Mouse (Mus musculus): ENCODE data around the gene Fam131c. TPM values are rescaled to one million over a fixed set of nuclear protein-coding genes. Genes with fewer than 3 reads are reported as not detected.

Gene Fam131c
- polyA plus RNA-seq, 1 experiment, result 0.56 TPM

DNA sequence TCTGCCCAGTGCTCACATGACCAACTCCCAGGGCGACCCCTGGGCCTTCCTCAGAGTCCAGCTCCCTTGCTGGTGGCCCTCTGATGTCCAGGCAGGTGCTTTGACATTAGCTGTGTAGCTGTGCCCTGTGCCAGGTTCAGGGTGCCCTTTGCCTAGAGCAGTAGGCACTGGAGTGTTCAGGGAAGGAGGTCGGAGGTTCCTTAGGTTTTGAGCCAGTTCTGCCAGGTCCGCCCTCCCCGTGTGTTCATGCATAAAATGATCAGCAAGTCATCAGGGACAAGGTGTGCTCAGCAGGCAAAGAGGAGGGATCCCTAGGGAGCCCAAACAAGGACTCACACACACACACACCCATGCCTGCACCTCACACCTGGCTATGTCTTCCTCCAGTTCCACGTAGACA lies 15.0 kb upstream of the Fam131c start:
- no peak for DNase-seq (ENCODE audit: low read depth, low spot score)
- WGBS, result 72% methylated on average over 5 of the region's 5 CpGs

DNA sequence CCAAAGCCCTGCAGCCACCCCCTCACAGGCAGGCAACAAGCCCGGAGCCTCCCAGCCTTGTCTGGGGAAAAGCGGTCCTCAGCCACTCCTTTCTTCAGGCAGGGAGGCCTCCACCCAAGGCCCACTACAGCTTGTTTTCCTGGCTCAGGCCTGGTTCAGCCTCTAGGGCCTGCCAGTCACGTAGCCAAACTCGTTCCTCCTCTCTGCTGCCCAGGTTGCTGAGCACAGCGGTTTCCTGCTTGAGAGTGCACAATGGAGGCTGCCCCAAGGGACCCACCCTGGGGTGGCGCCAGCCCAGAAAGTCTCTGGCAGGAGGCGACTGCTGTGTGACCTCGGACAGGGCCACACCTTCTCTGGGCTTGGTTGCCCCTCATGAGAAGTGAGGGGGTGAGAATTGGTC lies 14.2 kb upstream of the Fam131c start:
- no peak for DNase-seq (ENCODE audit: low read depth, low spot score)
- WGBS, result 25% methylated on average over 8 of the region's 8 CpGs

DNA sequence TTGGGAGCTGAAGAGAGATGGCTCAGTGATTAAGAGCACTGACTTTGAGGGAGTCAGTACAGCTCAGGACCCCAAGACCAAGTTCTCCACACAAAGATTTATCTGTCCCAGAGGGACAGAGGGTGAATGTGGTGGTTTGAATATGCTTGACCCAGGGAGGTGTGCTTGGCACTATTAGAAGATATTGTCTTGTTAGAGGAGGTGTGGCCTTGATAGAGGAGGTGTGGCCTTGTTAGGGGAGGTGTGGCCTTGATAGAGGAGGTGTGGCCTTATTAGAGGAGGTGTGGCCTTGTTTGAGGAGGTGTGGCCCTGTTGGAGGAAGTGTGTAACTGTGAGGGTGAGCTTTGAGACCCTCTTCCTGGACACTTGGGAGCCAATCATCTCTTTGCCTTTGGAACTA lies 10.2 kb upstream of the Fam131c start:
- no peak for DNase-seq (ENCODE audit: low read depth, low spot score)

DNA sequence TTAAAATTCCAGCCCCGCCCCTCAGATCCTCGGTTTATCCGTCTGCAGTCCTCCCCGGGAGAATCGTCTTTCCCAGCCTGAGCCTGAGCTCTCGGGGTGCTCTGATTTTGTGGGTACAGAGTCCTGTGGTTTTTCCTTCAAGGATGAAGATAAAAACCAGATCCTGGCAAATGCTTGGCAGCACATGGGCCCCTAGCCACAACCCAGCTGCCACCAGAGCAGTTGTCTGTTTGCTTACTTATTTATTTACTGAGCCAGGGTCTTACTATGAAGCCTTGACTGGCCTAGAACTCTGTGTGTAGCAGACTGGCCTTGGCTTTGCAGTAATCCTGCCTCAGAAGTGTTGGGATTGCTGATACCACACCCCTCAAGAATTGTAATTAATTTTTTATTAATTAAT lies 8.8 kb upstream of the Fam131c start:
- WGBS, result 86% methylated on average over 6 of the region's 6 CpGs
- no peak for DNase-seq (ENCODE audit: low read depth, low spot score)

DNA sequence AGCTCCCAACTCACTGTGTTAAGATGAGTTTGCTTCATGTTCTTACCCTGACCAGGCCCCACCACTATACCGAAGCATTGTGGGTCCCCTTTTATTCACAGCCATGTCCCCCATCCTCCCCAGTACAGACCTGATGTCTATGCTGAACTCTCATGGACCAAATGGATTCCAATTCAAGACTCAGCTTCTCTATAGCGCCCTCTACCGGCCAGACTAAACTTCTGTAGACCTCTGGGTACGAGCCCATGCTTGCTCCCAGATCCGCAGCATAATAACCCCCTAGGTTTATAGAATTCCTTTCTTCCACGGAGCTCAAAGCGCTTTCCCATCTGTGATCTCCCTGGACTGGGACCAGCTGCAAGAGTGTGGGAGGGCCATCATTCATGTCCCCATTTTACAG lies 7.2 kb upstream of the Fam131c start:
- no peak for DNase-seq (ENCODE audit: low read depth, low spot score)
- WGBS, result 46% methylated on average over 7 of the region's 7 CpGs

DNA sequence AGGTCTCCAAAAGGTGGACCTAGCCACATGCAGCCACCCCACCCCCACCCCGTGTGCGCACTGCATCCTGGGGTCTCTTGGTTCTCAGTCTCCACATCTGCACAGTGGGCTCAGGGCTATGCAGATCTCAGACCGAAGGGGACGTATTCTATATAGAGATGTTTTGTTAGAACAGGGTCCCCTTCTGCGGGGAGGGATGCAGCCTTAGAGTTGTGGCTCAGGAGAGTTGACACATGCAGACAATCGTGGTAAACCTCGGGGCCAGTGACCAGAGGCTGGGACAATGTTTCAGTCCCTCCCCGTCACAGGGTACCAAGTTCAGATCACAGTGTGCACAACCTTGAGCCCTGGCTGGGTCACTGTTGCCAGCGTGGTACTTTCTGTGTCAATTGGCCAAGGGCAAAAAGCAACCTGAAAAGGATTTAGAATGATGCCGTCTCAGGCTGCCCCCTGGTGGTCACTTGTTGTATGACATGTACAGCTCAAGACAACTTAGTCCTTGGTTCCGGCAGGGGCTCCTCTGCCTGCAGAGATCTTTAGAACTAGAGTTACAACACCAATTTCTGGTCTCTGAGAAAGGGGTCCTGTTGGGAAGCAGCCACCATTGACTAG lies 5.0 kb upstream of the Fam131c start:
- peak; percentile 60 for DNase-seq (ENCODE audit: low read depth, low spot score)
- 27% methylated on average over 11 of the region's 11 CpGs for WGBS

DNA sequence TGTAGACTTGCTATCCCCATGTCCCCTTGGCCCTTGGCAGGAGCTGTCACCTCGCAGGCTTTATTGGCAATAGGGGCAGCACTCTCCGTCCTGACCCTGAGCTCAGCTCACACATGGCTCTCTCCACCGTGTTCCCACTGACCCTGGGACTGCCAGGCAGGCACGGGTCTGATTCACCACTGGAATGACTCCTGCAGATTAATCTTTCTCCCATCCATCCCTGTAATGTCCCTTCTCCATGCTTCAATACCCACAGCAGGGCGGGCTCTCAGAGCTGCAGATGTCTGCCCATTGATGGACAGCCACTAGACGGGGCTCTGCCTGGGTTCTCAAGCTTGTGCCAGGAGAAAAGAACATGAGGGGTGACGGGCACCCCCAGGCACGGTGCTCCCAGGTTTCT lies 2.9 kb upstream of the Fam131c start:
- no peak for DNase-seq (ENCODE audit: low read depth, low spot score)
- 68% methylated on average over 8 of the region's 8 CpGs for WGBS

DNA sequence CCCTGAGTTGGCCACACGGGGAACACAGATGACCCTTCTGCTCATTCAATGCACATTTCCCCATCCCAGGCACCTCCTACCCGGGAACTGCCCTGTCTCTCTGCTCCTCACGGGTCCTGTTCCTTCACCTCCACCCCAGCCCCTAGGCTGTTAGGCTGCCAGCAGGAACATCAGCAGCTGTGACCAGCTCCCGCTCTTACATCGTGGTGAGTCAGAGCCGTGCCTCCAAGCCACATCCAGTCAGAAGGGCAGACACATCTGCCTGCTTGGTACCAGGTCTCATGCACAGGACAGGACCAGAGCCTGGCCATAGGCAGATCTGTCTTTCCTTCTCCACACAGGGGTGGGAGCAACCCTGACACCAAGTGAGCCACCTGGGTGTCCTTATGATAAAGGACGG lies 2.1 kb upstream of the Fam131c start:
- no peak for DNase-seq (ENCODE audit: low read depth, low spot score)
- WGBS, result 73% methylated on average over 7 of the region's 7 CpGs

DNA sequence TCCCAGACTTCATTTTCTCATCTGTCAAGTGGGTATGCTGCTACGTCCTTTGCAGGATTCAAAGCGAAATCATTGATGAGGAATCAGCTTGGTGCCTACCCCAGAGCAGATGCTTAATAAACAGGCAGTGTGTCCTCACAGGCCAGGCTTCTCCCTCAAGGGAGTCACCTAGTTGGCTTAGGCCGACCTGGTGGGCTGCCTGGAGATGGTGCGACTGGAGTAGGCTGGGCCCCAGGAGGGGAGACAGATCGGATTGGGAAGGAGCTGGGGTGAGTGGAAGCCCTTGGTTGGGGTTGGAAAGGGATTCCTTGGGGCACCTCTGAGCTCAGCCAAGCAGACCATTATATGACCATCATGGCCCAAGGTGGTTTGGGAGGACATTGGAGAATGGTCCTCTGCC lies 4.4 kb downstream of the Fam131c start:
- DNase-seq (ENCODE audit: low read depth, low spot score), result no peak
- 96% methylated on average over 5 of the region's 5 CpGs for WGBS

DNA sequence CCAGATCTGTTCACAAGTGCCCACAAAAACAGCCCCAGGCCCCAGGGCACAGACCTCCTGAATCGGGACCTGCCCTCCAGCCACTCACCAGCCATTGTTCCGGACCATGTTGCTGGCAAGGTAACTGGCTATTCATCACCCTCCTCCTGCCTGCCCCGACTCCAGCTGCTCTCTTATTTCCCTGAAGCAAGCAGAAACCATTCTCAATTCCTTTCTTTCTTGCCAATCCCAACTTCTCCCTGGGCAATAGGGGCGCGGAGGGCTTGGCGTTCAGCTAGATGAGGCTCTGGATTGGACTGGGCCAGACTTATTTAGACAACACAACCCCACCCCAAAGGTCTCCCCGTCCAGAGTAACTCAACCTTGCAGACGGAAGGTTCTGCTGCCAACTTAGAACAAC lies 11.7 kb downstream of the Fam131c start:
- DNase-seq (ENCODE audit: low read depth, low spot score), result no peak

DNA sequence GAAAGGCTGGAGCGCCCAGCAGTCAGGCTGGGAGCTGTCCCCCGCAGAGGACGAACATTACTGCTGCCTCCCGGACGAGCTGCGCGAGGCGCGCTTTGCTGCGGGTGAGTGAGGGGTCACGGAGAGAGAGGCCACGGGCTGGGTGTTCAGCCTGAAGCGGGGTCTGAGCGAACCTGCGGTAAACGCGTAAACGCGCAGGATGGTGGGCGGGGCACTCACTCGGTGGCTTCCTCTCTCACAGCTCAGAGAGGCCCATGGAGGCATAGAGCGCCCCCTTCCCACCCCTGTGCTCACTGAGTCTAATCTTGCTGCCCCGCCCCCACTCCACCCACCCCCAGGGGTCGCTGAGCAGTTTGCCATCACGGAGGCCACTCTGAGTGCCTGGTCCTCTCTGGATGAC lies 14.4 kb downstream of the Fam131c start:
- WGBS, result 7% methylated on average over 25 of the region's 25 CpGs

More for the DNA sequence above, 11.7 kb downstream of the Fam131c start:
- 40% methylated on average over 8 of the region's 8 CpGs for WGBS

DNA sequence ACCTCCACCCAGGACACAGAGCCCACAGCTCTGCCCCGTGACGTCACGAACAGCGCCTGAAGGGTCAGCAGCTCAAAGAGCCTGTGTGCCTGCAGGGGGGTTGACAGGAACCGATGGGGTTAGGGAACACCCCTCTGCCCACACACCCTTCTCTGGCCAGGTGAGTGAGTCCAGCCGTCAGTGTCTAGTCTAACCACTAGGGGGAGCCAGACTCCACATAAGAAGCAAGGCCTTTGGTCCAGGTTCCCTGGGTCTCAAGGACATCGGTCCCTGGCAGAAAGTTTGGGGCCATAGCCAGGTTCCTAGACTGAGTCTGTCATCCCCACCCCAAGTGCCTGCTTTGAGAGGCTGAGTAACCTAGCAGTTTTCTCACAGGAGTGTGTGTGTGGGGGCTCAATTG lies 17.3 kb downstream of the Fam131c start:
- DNase-seq (ENCODE audit: low read depth, low spot score), result peak; percentile 39
- 0% methylated on average over 7 of the region's 7 CpGs for WGBS

More for the DNA sequence above, 14.4 kb downstream of the Fam131c start:
- no peak for DNase-seq (ENCODE audit: low read depth, low spot score)

DNA sequence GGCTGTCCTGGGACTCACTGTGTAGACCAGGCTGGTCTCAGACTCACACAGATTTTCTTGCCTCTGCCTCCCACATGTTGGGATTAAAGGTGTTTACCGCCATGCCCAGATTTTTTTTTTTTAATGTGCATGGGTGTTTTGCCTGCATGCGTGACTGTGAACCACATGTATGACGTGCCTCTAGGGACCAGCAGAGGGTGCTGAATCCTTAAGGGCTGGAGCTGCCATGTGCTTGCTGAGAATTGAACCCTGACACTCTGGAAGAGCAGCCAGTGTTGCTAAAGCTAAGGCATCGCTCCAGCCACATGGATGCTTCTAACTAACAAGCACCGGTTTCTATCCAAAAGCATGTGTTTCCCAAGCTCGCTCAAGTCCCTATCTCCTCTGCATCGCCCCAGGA lies 18.1 kb downstream of the Fam131c start:
- DNase-seq (ENCODE audit: low read depth, low spot score), result no peak
- WGBS, result 73% methylated on average over 7 of the region's 7 CpGs

DNA sequence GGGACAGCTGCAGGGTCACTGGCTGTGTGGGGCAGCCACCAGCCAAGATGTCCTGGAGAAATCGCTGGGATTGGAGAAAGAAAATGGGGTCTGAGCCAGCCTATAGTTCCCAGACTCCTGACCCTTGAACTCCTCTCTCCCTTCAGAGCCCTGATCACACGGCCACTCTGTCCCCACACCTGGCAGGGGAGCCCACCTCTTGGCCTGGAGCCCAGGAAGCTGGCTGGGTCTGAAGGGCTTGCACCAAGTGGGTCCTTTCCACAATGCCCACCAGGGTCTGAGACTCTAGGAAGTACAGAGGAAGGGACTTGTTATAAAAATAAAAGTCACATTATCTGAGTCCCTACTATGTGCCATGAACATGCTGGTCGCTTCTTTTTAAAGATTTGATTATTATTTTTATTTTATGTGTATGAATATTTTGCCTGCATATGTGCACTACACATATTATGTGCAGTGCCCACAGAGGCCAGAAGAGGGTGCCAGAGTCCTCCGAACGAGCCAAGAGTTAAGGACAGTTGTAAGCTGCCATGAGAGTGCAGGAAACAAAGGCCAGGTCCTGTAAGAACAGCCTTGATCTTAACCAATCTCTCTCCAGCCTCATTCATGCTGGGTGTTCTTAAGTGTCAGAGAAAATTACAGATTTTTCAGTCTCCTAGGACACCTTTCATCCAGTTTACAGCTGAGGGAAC lies 19.2 kb downstream of the Fam131c start:
- 15% methylated on average over 5 of the region's 5 CpGs for WGBS
- DNase-seq (ENCODE audit: low read depth, low spot score), result peak; percentile 58

DNA sequence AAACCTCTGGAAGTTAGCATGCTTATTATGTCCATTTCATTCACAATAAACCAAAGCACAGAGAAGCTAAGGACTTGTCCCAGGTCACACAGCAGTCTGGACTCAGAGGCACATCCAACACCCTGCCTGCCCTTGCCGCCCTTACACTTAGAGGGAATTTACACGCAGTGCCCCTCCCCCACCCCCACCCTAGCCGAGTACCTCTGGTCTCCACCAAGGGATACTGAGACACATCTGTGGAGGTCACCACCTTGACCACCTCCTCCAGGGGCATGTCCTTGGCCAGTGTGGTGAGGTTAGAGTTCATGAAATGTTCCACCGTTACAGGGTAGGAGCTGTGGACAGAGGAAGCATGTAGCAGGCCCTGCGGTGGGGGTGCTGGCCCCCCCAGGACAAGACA lies 19.9 kb downstream of the Fam131c start:
- WGBS, result 63% methylated on average over 5 of the region's 5 CpGs
- DNase-seq (ENCODE audit: low read depth, low spot score), result no peak

DNA sequence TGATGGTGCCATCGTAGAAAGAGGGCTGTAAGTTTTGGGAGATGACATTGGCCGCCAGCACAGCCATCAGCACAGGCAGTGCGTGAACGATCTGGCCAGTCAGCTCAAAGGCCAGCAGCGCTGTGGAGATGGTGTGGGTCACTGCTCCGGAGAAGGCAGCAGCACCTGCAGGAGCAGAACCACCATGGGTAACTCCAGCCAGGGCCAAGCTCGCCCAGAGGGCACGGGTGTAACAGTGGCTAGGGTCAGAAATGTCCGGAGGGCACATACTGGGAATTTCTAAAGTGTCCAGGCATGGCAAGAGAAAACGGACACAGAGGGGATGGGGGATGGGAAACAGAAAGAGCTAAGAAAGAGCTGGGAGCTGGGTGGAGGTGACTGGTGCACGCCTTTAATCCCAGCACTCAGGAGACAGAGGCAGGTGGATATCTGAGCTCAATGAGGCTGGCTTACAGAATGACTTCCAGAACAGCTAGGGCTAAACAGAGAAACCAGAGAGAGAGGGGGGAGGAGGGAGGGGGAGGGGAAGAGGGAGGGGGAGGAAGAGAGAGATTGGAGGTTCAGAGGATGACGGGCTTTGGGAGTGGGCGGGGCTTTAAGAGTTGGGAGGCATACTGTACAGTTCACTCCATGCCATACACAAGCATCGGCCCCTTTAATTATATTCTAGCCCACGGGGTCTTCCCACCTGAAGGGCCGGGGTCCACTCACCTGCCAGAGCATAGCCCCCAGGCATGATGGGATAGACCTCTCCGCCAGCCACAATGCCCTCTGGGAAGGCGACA lies 21.5 kb downstream of the Fam131c start:
- WGBS, result 69% methylated on average over 18 of the region's 18 CpGs
- no peak for DNase-seq (ENCODE audit: low read depth, low spot score)

DNA sequence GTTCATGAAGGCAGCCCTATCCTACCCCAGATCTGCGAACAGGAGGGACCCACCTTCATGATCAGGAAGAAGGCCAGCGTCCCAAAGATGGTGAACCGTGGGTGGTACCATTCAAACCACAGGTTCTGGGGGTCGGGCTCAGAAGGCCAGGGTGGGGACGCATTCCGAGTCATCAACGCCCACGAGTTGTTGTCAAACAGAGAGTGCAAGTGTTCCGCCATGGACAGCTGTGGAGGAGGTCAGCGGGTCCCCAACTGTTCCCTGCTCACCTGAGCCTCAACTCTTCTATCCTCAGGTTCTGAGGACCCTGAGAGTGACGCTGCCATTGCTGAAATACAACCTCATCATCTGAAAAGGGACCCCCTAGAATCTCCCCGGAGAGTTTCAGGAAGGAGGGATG lies 23.3 kb downstream of the Fam131c start:
- WGBS, result 70% methylated on average over 12 of the region's 12 CpGs
- DNase-seq (ENCODE audit: low read depth, low spot score), result no peak

DNA sequence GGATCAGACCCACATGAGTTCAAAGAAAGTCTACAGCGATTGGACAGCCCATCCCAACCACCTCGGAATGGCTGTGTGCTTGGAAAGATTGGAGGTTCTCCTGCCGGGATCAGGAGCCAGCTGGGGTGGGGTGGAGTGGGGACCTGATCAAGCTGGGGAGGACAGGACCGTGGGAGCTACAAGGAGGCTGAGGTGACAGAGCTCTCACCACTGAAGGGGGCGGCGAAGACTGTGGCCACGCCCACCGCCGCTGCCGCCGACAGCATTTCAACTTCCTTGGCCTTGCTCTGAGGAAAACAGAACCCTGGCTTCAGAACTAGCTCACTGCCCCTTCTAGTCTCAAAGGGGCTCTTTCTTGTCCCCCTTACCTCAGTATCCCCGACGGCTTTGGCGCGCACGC lies 26.7 kb downstream of the Fam131c start:
- DNase-seq (ENCODE audit: low read depth, low spot score), result no peak
- WGBS, result 24% methylated on average over 16 of the region's 16 CpGs

DNA sequence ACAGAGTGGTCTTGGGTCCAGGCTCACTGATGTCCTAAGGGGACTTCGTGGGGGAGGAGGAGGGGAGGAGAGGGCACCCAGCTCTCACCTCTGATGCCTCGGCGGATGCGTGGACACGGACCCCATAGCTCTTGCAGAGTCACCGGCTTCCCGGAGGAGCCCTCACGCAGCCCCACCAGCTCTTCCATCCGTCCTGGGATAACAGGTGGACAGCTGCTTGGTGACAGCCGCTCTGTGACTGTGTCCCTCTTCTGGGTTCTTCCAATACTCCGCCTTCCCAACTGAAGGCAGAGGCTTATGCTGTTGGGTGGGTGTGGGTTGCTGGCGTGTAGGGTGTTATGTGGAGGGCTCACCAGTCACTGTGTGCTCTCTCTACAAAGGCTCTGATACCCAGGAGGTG lies 29.8 kb downstream of the Fam131c start:
- WGBS, result 74% methylated on average over 12 of the region's 12 CpGs
- no peak for DNase-seq (ENCODE audit: low read depth, low spot score)

DNA sequence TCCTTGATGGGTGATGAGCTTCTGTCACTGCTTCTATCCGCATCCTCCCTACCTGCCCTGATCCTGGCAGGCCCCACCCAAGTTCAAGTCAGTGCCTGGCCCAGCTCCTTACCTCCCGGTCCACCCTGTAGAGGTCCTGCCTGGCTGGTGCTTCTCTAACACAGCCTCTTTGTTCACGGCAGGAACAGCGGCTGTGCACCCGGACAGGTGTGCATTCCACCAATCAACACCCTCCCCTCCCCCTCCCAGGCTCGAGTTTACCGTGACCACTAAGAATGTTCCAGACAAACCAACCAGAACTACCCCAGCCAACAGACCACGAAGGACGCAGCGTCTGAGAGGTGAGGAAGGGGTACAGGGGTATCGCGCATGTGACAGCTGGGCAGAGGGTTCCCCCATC lies 30.5 kb downstream of the Fam131c start, which contains the start of gene Clcnka:
TSS of gene Clcnka (minus strand) at position 180 of the 400 bp plus-strand sequence.
- WGBS, result 32% methylated on average over 12 of the region's 12 CpGs
- no peak for DNase-seq (ENCODE audit: low read depth, low spot score)

DNA sequence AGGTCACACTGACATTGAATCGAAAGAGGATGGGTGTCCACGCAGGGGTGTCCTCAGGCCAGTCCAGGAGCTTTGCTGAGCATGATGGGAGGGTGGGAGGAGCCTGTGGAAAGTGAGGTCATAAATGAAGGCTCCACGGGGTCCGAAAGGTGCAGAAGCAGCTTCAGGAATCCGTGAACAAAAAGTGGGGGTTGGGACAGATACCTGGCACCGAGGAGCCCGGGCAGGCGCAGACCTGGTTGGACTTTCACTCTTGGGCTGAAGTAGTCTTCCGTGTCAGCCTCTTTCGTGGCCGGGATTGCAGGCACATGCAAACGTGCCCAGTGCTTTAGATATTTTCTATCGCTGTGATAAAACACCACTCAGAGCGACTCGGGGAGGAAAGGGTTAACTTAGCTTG lies 32.2 kb downstream of the Fam131c start:
- no peak for DNase-seq (ENCODE audit: low read depth, low spot score)
- WGBS, result 85% methylated on average over 15 of the region's 15 CpGs

All from large intestine, adult 2 months (tissue).